Mouse (Mus musculus) E14TG2a.4 (cell line): Measurements from ENCODE around the gene Neurl3.

Experiments
- H3K27me3 ChIP-seq: 2 replicates; pipeline ENCODE4 v1.6.1; 2014; ENCODE audit warnings: low read length, control low read depth; ENCODE audit not compliant: insufficient read depth
- H3K36me3 ChIP-seq: 2 replicates; pipeline ENCODE4 v1.6.1; 2014; ENCODE audit warnings: low read length, control low read depth; ENCODE audit not compliant: insufficient read depth
- H3K4me1 ChIP-seq: replicated peaks from 2 replicates; pipeline ENCODE4 v1.6.1; 2014; ENCODE audit warnings: low read depth, low read length, control low read depth
- H3K4me3 ChIP-seq: replicated peaks from 2 replicates; pipeline ENCODE4 v1.5.1; 2014; ENCODE audit warnings: mild to moderate bottlenecking, low read length
- H3K9me3 ChIP-seq: 2 replicates; pipeline ENCODE4 v1.6.1; 2014; ENCODE audit warnings: low read length, control low read depth
- CTCF ChIP-seq: conservative IDR thresholded peaks from 2 replicates; pipeline ENCODE4 v1.5.1; 2014; ENCODE audit warnings: low read length
- NANOG ChIP-seq: IDR thresholded peaks from 2 replicates; pipeline ENCODE4 v1.6.1; 2014; ENCODE audit warnings: borderline replicate concordance, low read length, mixed read lengths
- POU5F1 ChIP-seq: IDR thresholded peaks from 2 replicates; pipeline ENCODE4 v1.6.1; 2014; ENCODE audit warnings: low read length, borderline replicate concordance

Neurl3 gene

GRCm38 (mm10) chr1:36300486-36300885 is 26.0 kb upstream of the Neurl3 start:
- Histone ChIP-seq H3K9me3 (no peaks in the 10 kb centered on the region), H3K4me3 (no peak overlapping the region), H3K27me3 (peaks cover 82% of the 10 kb centered on the region), H3K36me3 (no peaks in the 10 kb centered on the region), H3K4me1 (peaks cover 31% of the 10 kb centered on the region)
- TF ChIP-seq NANOG (no peak), CTCF (no peak), POU5F1 (no peak)

GRCm38 (mm10) chr1:36299676-36300075 is 25.2 kb upstream of the Neurl3 start:
- TF ChIP-seq CTCF (no peak), POU5F1 (no peak), NANOG (no peak)
- H3K4me1 ChIP-seq = peaks cover 27% of the 10 kb centered on the region
- no peaks in the 10 kb centered on the region for H3K36me3 ChIP-seq
- peaks cover 82% of the 10 kb centered on the region for H3K27me3 ChIP-seq
- H3K4me3 ChIP-seq = no peak overlapping the region
- H3K9me3 ChIP-seq = no peaks in the 10 kb centered on the region

- H3K4me1 ChIP-seq = peaks cover 24% of the 10 kb centered on the region
- no peaks in the 10 kb centered on the region for H3K36me3 ChIP-seq
- H3K27me3 ChIP-seq = peaks cover 78% of the 10 kb centered on the region
- no peaks in the 10 kb centered on the region for H3K9me3 ChIP-seq
- no peak overlapping the region for H3K4me3 ChIP-seq
- TF ChIP-seq NANOG (no peak), CTCF (no peak), POU5F1 (no peak)
Observed at GRCm38 (mm10) chr1:36299126-36299525, 24.6 kb upstream of the Neurl3 start.

GRCm38 (mm10) chr1:36298107-36298506 is 23.6 kb upstream of the Neurl3 start:
- Histone ChIP-seq H3K4me1 (peaks cover 24% of the 10 kb centered on the region), H3K36me3 (no peaks in the 10 kb centered on the region), H3K9me3 (no peaks in the 10 kb centered on the region), H3K27me3 (peaks cover 72% of the 10 kb centered on the region), H3K4me3 (no peak overlapping the region)
- TF ChIP-seq NANOG (no peak), POU5F1 (no peak), CTCF (no peak)

GRCm38 (mm10) chr1:36296466-36297149 is 22.1 kb upstream of the Neurl3 start:
- Histone ChIP-seq H3K4me3 (no peak overlapping the region), H3K27me3 (peaks cover 58% of the 10 kb centered on the region), H3K36me3 (no peaks in the 10 kb centered on the region), H3K4me1 (peaks cover 19% of the 10 kb centered on the region), H3K9me3 (no peaks in the 10 kb centered on the region)
- TF ChIP-seq CTCF = no peak
- TF ChIP-seq NANOG = no peak
- no peak for TF ChIP-seq POU5F1

- no peaks in the 10 kb centered on the region for H3K36me3 ChIP-seq
- H3K27me3 ChIP-seq = peaks cover 37% of the 10 kb centered on the region
- TF ChIP-seq CTCF = no peak
- TF ChIP-seq NANOG = no peak
- TF ChIP-seq POU5F1 = no peak
- H3K9me3 ChIP-seq = no peaks in the 10 kb centered on the region
- H3K4me3 ChIP-seq = no peak overlapping the region
- peaks cover 19% of the 10 kb centered on the region for H3K4me1 ChIP-seq
Observed at GRCm38 (mm10) chr1:36294402-36294801, 19.9 kb upstream of the Neurl3 start.

GRCm38 (mm10) chr1:36293470-36293869 is 19.0 kb upstream of the Neurl3 start:
- peaks cover 12% of the 10 kb centered on the region for H3K4me1 ChIP-seq
- H3K9me3 ChIP-seq = no peaks in the 10 kb centered on the region
- H3K27me3 ChIP-seq = peaks cover 28% of the 10 kb centered on the region
- no peaks in the 10 kb centered on the region for H3K36me3 ChIP-seq
- no peak overlapping the region for H3K4me3 ChIP-seq
- TF ChIP-seq POU5F1 (no peak), CTCF (no peak), NANOG (no peak)

- H3K9me3 ChIP-seq = no peaks in the 10 kb centered on the region
- H3K4me3 ChIP-seq = no peak overlapping the region
- no peaks in the 10 kb centered on the region for H3K4me1 ChIP-seq
- TF ChIP-seq POU5F1 = no peak
- no peak for TF ChIP-seq CTCF
- no peak for TF ChIP-seq NANOG
- no peaks in the 10 kb centered on the region for H3K36me3 ChIP-seq
- peaks cover 7% of the 10 kb centered on the region for H3K27me3 ChIP-seq
Observed at GRCm38 (mm10) chr1:36281849-36282248, 7.4 kb upstream of the Neurl3 start.

GRCm38 (mm10) chr1:36280938-36281337 is 6.5 kb upstream of the Neurl3 start:
- no peak for TF ChIP-seq POU5F1
- no peak for TF ChIP-seq CTCF
- no peak for TF ChIP-seq NANOG
- H3K4me3 ChIP-seq = no peak overlapping the region

More at GRCm38 (mm10) chr1:36280938-36281337, 6.5 kb upstream of the Neurl3 start:
- H3K4me1 ChIP-seq = no peaks in the 10 kb centered on the region
- H3K27me3 ChIP-seq = peaks cover 17% of the 10 kb centered on the region
- no peaks in the 10 kb centered on the region for H3K36me3 ChIP-seq
- no peaks in the 10 kb centered on the region for H3K9me3 ChIP-seq
